Mouse (Mus musculus) central nervous system, embryonic 11.5 days (tissue): ENCODE results near the gene Cfap57. TPM values are rescaled to one million over a fixed set of nuclear protein-coding genes. Genes with fewer than 3 reads are reported as not detected.

Experiments
- polyA plus RNA-seq: library from polyadenylated mRNA; depleted of rRNA; stranded (reverse); fragments of >200 nt; gene quantifications from 2 replicates; pipeline ENCODE4 v1.2.3, GENCODE M21; 2012; rRNA removed

The Cfap57 gene
- polyA plus RNA-seq, result 0.70 and 0.80 TPM in 2 replicates

GRCm38 (mm10) chr4:118620279-118620966, at the start of gene Cfap57, which contains the start of gene Ebna1bp2:
Cfap57 (minus strand) TSS chr4:118620777.
Ebna1bp2 (plus strand) TSS chr4:118620799.

GRCm38 (mm10) chr4:118658652-118659051, 38.1 kb upstream of the Cfap57 start, which contains the start of gene Olfr62:
Olfr62 (plus strand) TSS chr4:118658952.

GRCm38 (mm10) chr4:118543592-118544260, 76.9 kb downstream of the Cfap57 start, which contains the start of gene Tmem125:
Tmem125 (minus strand) TSS chr4:118544044.

GRCm38 (mm10) chr4:118526408-118527334, 93.9 kb downstream of the Cfap57 start, which contains the start of gene 2610528J11Rik:
2610528J11Rik (plus strand) TSS chr4:118526999.

Other genes starting within 250 kb of the Cfap57 start
- 34.0 and 37.1 TPM in 2 replicates for gene Szt2, start 211.5 kb downstream of the Cfap57 start, polyA plus RNA-seq
- 112 and 113 TPM in 2 replicates for gene Med8, start 211.4 kb downstream of the Cfap57 start, polyA plus RNA-seq
- 27.5 and 54.4 TPM in 2 replicates for gene Elovl1, start 192.7 kb downstream of the Cfap57 start, polyA plus RNA-seq
- 187 and 193 TPM in 2 replicates for gene Cdc20, start 183.4 kb downstream of the Cfap57 start, polyA plus RNA-seq
- gene Mpl, start 163.3 kb downstream of the Cfap57 start, polyA plus RNA-seq, result 1.3 and 1.7 TPM in 2 replicates
- gene Tie1, start 130.7 kb downstream of the Cfap57 start, polyA plus RNA-seq, result 18.1 and 21.1 TPM in 2 replicates
- 0.68 and 0.78 TPM in 2 replicates for gene 2610528J11Rik, start 93.8 kb downstream of the Cfap57 start, polyA plus RNA-seq
- gene Tmem125, start 76.7 kb downstream of the Cfap57 start, polyA plus RNA-seq, result 0.32 and 0.47 TPM in 2 replicates
- 115 and 163 TPM in 2 replicates for gene Ebna1bp2, start within 50 bp of the Cfap57 start, polyA plus RNA-seq
- gene Olfr62, start 38.2 kb upstream of the Cfap57 start, polyA plus RNA-seq, result not detected in 2 replicates
- gene Olfr1342, start 72.0 kb upstream of the Cfap57 start, polyA plus RNA-seq, result 0.02 TPM in 1 of 2 replicates, not detected in the other
- gene Olfr1341, start 82.7 kb upstream of the Cfap57 start, polyA plus RNA-seq, result not detected in 2 replicates
- not detected in 2 replicates for gene Olfr1340, start 99.4 kb upstream of the Cfap57 start, polyA plus RNA-seq
- gene Olfr1339, start 111.4 kb upstream of the Cfap57 start, polyA plus RNA-seq, result not detected in 2 replicates
- not detected in 2 replicates for gene Olfr1338, start 138.0 kb upstream of the Cfap57 start, polyA plus RNA-seq
- not detected in 2 replicates for gene Olfr1337, start 161.8 kb upstream of the Cfap57 start, polyA plus RNA-seq
- not detected in 2 replicates for gene Olfr1335, start 189.2 kb upstream of the Cfap57 start, polyA plus RNA-seq
- gene Olfr1333, start 215.5 kb upstream of the Cfap57 start, polyA plus RNA-seq, result not detected in 2 replicates
- gene Olfr1331, start 243.9 kb upstream of the Cfap57 start, polyA plus RNA-seq, result not detected in 2 replicates